Mouse (Mus musculus) liver (tissue): ENCODE results near the gene Birc6.
A peak's percentile ranks its signal among the peaks of the same experiment; 100 is the strongest.

Source experiments
- DNase-seq: peaks from one replicate; pipeline ENCODE4 v3.0.0-alpha.2; 2020; ENCODE audit warnings: mixed read lengths

Gene Birc6

GRCm38 (mm10) chr17:74711627-74712026, 183.5 kb downstream of the Birc6 start:
- no peak for DNase-seq

DNA sequence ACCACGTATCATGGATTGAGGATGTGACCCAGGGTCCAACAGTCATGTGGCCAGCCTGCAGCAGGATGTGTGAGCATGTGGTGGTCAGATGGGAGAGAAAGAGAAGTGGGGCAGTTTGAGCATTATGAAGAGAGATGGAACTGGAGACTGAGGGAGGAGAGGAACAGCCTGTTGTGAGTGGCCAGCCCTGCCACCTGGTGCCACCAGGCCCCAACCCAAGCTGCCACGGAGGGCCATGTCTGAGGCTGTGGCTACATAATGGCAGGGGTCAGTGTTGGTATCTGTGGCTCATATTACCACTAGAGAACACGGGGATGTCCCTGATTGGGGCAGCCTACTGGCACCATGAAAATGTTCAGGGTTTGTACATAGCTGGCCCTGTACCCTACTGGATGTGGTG, 187.0 kb downstream of the Birc6 start:
- DNase-seq, result no peak

DNA sequence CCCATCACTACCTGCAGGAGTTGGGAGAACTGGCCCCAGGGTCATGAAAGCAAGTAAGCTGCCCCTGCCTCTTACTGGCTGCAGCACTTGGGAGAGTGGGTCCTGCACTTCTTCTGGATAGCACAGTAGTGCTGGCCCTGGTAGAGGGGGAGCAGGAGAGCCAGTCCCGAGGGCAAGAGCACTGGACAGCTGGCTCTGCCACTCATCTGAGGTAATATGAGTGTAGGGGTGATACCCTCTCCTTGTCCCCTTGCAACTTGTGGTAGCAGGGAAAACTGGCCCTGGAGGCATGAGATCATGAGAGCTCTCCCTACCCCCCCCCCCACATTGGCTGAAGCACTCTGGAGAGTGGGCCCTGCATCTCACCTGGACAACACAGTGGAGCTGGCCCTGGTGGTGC, 187.6 kb downstream of the Birc6 start:
- DNase-seq, result no peak

DNA sequence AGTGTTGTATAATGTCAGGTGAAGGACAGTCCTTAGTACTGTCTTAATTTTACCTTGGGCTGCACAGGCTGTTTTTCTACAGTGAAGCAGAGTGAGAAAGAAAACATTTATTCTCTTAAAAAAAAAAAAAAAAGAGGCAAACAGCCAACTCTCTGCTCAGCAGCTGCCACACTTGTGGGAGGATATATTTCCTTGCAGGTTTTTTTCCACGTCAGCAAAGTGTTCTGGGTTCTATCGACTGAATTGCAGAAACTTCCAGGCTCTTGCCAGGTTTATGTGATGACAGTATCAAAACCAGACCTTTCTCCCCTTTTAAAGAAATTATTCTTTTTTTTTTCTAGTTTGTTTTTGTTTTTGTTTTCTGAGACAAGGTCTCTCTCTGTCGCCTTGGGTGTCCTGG, 188.5 kb downstream of the Birc6 start:
- DNase-seq, result no peak

DNA sequence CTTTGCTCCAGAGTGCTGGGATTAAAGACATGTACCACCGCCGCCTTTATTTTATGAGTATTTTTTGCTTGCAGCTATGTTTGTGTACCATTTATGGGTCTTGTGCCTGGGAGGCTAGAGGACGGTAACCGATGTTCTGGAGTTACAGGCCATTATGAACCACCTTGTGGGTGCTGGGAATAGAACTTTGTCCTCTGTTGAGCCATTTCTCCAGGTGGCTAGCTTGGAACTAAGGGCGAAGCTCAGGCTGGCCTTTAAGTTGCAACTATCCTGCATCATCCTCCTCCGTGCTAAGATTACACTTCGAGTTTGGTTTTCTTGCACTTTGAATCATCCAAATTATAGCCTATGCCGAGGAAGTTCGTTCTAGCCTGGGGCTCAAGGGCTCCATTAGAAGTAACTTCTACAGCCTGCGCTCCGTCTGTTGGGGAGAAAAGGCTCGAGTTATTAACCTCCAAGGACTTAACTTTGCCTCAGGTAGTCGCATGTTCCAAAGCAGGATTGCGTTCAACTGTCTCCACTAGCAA, 189.1 kb downstream of the Birc6 start:
- DNase-seq, result no peak

- peak; percentile 96 for DNase-seq
Measured at GRCm38 (mm10) chr17:74717618-74718151, 189.6 kb downstream of the Birc6 start, which contains the start of gene Ttc27. Gene Ttc27 (plus strand): TSS chr17:74717732.

- DNase-seq, result no peak
Measured at GRCm38 (mm10) chr17:74732872-74733271, 204.8 kb downstream of the Birc6 start.

DNA sequence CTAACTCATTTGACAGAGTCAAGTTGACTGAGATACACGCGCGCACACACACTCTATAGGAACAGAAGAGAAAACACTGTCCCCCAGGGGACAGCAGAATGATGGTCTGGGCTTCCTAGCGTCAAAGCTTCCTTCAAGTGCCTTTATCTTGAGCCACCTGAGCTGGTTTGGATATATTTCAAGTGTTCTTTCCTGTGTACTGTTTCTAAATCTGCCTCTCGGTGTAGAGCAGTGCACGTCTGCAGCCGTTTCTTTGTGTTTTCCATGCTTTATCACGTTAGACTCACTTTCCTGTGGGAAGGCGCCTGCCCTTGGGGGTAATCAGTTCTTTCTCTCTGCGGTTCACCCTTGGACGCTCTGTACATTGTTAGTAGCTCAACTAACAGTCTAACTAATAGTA, 207.3 kb downstream of the Birc6 start:
- no peak for DNase-seq

DNA sequence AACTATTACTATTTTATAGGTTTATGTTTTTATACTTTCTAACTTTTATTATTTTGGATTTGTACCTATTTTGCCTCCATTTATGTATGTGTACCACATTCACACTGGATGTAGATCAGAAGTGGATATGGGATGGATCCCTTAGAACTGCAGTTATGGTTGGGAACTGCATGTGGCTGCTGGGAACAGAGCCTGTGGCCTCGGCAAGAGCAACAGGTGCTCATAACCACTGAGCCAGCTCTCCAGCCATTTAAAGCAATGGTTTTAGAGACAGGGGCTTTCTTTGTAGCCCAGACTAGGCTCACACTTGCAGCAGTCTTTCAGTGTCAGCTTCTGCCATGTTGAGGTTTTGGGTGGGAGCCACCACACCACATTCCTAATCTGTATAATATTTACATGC, 221.6 kb downstream of the Birc6 start:
- no peak for DNase-seq

GRCm38 (mm10) chr17:74751026-74751425, 222.9 kb downstream of the Birc6 start:
- DNase-seq, result no peak
